Mouse (Mus musculus) cerebellum, adult 11 months (tissue): ENCODE results near the gene Pfdn5.

ENCODE experiments used
- DNase-seq: peaks from one replicate; pipeline ENCODE4 v3.0.0; 2022

Pfdn5 gene

DNA sequence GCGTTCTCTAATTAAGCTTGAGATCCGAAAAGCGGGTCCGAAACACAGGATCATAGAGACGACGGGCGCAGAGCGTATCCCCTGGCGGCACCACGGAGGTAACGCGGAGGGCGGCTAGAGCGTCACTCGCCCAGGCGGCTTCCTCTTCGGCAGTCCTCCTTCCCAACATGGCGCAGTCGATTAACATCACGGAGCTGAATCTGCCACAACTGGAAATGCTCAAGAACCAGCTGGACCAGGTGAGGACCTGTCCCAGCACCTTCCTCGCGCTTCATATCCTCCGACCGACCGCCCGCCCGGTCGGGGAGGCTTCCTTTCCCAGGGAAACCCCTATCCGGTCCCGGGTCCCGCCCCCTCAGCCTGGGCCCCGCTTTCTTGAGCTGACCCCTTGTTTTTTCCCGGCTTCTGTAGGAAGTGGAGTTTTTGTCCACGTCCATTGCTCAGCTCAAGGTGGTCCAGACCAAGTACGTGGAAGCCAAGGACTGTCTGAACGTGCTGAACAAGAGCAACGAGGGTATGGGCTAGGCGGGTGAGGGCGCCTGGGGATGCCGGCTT is at the start of gene Pfdn5:
Gene Pfdn5, plus strand, starts transcription at position 95 of the 555 bp plus-strand sequence.
- DNase-seq, result peak; percentile 83

DNA sequence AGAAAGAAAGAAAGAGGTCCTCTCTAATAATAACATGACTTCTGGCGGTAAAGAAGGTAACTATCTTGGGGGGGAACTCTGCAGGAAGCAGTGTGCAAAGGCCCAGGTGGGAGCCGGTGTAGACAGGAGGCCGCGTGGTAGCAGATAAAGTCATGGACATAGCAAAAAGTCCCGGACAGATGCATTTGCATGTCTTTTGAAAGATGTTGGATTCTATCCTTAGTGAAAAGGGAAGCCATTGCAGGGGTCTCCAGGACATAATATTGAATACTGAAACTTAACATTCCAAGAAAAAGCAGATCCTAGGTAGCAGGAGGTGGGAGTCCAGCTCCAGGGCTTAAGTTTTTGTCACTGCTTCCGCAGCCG is 47.2 kb upstream of the Pfdn5 start:
- DNase-seq, result no peak

DNA sequence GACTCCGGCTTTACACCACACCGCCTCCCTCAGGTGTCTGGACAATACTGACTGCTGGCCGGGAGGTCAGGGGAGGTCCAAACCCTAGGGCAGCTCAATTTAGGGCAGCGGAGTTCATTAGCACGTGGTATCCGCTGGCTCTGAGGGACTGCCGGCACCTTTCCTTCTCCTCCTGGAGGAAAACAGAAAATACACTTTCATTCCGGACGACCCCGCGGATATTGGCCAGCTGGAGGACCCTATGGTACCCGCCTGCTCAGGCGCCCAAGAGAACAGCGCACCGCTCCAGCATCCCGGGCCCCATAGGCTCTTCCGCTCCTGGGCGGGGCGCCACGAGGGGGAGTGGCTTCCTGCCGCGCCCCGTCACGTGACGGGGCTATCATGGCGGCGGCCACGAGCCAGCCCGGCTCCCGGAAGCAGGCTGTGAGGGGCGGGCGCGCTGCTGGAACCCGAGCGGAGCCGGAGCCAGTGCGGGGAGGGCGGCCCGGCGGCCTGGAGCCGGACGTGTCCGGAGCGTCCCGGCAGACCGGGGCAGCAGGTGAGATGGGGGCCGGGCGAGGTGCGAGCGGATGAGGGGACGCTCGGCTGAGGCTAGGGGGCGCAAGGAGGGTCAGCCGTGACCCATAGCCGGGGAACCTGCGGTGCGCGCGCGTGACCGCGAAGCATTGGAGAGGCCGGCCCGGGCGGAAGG is 46.7 kb upstream of the Pfdn5 start, which contains the start of gene Mfsd5:
Gene Mfsd5, plus strand, starts transcription at position 363 of the 691 bp plus-strand sequence.
- peak; percentile 88 for DNase-seq

DNA sequence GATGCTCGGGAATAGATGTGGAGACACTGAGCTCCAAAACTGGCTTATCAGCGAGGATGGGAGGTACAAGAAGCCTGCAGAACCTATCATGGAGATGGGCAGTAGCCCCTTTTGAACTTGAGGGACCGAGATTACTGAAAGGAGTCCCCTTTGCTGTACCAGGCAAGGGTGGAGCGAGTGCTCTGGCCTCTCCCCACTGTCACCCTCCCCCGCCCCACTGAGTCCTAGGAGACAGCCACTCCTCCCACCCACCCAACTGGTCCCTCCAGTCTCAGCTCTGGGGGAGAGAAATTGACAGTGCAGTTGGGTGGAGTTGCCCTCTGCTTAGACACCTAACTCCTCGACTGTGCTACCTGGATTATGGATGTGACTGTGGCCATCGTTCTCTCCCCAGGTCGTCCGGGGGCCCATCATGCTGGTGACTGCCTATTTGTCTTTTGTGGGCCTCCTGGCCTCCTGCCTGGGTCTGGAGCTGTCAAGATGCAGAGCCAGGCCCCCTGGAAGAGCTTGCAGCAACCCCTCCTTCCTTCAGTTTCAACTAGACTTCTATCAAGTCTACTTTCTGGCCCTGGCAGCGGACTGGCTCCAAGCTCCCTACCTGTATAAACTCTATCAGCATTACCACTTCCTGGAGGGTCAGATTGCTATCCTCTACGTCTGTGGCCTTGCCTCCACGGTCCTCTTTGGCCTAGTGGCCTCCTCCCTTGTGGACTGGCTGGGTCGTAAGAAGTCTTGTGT is 46.0 kb upstream of the Pfdn5 start:
- DNase-seq, result peak; percentile 31

DNA sequence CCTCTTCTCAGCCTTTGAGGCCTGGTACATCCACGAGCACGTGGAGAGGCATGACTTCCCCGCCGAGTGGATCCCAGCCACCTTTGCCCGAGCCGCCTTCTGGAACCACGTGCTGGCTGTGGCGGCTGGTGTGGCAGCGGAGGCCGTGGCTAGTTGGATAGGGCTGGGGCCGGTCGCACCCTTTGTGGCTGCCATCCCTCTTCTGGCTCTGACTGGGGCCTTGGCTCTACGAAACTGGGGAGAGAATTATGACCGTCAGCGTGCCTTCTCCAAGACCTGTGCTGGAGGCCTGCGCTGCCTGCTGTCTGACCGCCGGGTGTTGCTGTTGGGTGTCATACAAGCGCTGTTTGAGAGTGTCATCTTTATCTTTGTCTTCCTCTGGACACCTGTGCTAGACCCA is 45.3 kb upstream of the Pfdn5 start:
- DNase-seq, result no peak

DNA sequence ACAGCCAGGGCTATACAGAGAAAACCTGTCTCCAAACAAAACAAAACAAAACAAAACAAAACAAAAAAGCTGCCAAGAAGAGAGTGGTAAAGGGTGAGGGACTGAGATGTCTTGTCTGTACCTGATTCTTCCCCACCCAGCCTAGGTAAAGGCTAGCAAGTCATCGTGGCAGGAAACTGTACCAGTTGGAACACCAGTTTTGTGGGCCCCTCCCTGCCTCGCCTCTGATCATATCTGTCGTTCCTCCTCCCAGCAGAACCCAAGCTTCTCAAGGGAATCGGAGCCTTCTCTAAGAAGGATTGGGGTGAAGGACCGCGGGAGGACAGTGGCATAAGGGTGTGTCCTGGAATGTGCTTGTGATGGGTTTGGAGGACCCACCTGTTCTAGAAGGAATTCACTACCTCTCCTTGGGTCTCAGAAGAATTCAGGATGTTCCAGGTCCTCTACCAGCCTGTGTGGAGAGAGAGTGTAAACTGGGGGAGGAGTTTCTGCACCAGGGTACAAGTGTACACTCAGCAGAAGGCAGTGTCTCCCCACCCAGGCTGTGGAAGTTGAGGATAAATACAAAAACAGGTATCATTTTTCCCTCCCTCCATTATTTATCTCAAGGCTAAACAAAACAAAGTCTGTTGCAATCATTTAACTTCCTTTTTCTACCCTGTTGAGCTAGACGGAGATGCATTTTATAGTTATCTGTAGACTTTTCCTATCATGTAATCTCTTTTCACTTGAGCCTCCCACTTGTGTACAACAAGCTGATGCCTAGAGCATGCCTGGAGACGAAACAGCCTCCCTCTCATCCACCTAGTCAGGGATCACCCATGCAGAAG is 43.2 kb upstream of the Pfdn5 start:
- no peak for DNase-seq

DNA sequence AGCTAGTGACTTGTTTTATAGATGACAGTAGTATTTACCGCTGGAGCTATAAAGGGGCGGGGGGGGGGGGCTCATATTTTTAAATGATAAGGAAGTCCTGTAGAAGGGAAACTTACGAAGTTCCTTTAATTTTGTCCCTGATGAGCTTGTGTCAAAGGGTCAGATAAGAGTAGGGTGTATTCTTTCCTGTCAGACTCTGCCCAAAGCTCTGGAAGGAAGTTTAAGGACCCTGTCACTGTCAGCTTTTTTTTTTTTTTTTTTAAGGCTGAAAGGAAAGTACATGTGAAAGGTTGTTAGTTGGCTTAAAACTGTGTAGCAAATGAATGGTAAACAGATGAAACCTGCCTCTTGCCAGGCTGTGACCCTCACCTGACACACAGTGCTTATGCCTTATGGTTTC is 42.3 kb upstream of the Pfdn5 start:
- DNase-seq, result no peak

DNA sequence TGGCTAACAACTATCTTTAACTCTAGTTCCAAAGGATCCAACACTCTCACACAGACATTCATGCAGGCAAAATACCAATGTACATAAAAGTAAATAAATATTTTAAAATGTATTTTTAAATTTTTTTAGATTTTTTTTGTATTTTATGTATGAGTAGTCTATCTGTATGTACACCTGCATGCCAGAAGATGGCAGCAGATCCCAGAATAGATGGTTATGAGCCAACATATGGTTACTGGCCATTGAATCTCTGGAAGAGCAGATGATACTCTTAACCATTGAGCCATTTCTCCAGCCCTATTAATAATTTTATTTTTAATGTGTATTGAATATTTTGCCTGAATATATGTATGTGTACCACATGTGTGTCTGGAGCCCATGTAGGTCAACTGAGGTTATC is 38.5 kb upstream of the Pfdn5 start:
- DNase-seq, result no peak

DNA sequence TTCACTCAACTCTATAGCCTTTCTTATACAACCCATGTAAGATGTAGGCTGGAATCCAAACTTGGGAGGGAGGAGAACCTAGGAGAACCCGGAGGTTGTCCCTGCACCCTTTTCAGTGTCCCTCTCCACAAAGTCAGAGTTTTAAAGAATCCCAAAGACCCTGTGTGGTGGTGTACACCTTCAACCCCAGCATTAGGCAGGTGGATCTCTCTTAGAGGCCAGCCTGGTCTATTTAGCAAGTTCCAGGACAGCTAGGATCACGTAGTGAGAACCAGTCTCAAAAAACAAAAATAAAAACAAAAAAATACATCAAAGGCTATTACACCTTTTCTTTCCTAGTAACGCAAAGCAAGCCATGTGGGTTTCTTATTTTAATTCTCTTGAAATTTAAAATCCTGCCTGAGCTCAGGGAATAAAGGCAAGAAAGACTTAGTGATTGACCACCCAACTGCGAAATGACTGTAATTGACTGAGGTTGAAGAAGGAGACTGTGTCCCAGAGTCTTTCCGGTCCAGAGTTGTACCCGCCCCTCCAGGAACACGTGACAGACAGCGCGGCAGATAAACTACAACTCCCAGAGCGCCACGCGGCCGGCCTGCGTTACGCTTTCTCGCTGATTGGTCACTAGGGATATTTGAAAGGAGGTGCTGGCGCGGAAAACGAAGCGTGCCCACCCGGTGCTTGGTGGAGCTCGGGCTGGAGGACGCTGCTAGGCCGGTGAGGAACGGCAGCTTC is 30.1 kb upstream of the Pfdn5 start, which contains the start of gene Espl1:
Gene Espl1, plus strand, starts transcription at position 634 of the 735 bp plus-strand sequence.
- peak; percentile 86 for DNase-seq

DNA sequence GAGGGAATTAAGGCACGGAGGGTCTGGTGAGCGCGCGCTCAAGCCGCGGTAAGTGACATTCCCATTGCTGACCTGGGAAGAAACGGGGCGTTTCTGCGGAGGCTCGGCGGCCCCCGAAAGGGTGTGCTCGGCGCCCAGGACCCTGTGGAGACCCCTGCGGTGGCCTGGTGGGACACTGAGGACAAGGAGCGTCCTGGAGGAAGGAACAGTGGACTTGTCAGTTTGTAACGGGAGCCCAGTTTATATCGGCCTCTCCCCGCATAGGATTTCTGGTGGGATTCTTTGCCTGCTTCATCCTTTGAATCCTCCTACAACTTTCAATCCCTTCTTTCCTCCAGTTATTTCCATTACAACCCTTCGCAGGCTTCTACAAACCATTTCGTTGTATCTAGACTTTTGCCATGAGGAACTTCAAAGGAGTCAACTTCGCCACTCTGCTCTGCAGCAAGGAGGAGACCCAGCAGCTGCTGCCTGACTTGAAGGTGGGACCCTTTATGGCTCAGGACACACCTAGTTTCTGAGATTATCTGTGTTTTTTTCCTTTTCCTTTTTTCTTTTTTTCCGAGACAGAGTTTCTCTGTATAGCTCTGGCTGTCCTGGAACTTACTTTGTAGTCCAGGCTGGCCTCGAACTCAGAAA is 29.4 kb upstream of the Pfdn5 start:
- DNase-seq, result no peak

DNA sequence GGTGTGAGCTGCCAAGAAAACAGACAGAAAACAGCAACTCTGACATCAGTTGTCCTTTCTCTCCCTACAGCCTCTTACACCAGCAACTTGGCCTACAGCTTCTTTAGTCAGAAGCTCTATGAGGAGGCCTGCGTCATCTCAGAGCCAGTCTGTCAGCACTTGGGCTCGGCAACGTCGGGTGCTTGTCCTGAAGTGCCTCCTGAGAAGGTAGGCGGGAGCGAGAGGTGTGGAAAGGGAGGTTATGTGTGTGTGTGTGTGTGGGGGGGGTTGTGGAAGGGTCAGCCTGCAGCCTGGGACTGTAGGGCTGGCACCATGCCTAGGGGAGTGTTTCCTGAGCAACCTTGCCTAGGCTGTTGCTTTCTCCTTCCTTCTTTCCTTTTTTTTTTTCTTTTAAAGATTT is 23.4 kb upstream of the Pfdn5 start:
- no peak for DNase-seq

DNA sequence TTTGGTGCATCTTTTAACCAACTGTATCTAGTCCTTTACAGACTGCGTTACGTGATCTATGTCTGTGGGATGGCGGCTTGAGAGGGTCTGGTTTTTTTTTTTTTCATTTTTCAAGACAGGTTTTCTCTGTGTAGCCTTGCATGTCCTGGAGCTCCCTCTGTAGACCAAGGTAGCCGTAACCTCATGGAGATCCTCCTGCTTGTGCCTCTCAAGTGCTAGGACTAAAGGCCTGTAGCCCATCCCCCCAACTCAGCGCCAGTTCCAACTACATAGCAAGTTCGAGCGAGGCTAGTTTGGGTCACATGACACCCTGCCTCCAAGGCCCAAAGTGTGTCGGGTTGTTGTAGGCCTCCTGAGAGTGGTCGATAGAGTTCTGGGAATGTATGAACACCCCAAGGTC is 17.2 kb upstream of the Pfdn5 start:
- DNase-seq, result no peak

DNA sequence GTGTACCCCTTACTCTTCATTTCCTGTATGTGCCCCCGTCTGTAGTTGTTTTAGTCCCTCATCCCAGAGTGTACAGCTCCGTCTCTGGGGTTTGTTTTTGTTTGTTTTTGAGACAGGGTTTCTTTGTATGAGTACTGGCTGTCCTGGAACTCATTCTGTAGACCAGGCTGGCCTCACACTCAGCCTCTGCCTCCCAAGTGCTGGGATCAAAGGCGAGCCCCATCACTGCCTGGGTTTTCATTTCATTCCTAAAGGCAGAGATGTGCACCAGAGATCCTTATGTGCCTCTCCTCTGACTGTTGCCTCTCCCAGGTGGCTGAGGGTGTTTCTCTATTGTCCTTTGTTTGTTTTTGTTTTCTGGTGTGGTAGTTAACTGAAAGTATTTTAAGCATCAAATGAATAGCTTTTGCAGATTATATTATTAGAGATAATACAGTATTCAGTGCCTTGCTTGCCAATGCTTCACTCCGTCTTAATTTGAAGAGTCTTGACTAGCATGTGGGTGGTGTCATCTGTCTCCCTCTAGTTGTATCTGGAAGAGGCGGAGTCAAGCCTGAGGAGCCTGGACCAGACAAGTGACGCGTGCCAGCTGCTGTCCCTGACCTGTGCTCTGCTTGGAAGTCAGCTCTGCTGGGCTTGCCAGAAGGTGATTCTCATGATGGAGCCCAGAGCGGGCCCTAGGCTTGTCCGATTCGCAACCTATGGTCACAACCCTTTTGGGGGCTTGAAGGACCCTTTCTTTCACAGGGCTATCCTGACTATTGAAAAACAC is 15.7 kb upstream of the Pfdn5 start:
- DNase-seq, result no peak

DNA sequence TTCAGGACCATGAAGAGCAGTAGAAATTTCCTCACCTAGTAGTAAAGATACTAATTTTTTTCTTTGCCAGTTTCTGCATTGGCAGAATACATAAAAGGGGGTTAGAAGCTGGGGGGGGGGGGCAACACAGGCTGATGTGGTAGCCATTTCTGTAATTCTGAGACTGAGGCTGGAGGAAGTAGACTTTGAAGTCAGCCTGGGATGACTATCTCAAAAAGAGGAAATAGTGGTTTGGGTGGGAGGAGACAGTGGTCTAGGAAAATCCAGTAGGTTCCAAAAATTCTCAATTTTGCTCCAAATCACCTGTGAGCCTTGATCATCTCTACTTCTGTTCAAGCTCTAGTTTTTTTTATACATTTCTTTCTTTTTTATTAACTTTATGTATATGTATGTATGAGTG is 14.4 kb upstream of the Pfdn5 start:
- DNase-seq, result no peak

DNA sequence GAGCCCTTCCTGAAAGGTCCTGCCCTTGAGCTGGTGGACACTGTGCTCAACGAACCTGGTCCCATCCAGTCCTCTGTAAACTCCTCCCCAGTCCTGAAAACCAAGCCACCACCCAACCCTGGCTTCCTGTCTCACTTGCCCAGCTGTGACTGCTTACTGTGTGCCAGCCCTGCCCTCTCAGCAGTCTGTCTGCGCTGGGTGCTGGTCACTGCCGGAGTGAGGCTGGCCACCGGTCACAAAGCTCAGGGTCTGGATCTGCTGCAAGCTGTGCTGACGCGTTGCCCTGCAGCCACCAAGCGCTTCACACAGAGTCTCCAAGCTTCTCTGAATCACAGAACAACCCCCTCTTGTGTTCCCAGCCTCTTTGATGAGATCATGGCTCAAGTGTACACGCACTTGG is 10.6 kb upstream of the Pfdn5 start:
- no peak for DNase-seq

DNA sequence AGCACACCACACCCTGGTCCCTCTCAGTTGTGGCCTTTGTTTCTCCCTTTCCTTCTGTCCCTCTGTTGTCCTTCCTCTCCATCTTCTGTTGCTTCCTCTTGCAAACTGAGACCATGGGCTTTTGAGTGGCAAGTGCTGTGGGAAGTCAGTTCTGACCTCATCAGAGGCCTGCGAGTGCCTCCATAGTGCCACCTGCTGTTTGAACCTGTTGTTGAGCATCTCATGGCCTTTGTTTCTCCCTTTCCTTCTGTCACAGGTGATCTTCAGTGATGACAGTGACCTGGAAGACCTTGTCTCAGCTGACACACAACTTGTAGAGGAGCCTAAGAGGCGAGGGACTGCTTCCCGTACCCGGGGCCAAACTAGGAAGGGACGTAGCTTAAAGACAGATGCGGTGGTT is 9.7 kb upstream of the Pfdn5 start:
- peak; percentile 48 for DNase-seq

DNA sequence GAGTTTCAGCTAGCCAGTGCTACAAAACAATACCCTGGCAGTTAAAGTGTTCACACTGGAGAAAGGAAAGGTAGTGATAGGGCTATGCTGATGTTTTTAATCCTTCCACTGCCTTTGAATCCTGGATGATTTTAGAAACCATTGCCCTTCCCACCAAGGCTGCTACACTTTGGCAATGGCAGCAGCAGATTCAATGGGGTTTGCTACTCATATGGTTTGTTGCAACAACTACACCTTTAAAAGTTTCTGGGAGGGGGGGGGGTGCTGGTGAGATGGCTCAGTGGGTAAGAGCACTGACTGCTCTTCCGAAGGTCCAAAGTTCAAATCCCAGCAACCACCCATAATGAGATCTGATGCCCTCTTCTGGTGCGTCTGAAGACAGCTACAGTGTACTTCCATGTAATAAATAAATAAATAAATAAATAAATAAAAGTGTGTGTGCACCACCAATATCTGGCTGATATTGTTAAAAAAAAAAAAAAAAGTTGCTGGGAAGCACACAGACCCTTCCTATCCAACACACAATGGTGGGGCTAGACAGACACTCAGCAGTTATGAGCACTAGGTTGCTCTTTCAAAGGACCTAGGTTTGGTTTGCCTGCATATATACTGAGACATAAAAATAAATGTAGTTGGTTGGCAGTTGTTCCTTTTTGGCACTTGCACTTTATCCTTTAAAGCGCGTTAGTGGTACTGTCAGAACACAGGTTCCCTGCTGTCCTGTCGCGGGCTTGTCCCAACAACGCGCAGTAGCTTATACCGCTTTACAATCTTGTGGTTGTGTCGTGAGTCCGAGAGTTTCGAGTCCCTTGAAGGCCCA is 1.1 kb upstream of the Pfdn5 start:
- no peak for DNase-seq

DNA sequence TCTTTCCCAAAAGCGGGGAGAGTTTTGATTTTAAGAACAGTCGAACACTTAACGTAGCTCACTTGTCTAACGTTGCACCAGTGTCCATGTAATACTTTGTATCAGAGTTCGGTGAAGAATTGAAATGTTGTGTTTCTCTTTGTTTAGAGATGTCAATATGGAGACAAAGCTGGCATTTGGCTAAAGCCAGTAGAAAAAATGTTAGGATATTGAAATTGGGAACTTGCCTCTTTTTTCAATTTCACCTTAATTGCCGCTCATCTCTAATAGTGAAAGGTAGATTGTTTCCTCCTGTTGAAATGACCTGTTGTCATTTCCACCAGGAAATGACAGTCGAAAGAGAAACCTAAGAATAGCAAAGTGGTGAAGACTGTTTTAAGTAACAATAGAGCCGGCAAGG is 976 bp downstream of the Pfdn5 start:
- no peak for DNase-seq

DNA sequence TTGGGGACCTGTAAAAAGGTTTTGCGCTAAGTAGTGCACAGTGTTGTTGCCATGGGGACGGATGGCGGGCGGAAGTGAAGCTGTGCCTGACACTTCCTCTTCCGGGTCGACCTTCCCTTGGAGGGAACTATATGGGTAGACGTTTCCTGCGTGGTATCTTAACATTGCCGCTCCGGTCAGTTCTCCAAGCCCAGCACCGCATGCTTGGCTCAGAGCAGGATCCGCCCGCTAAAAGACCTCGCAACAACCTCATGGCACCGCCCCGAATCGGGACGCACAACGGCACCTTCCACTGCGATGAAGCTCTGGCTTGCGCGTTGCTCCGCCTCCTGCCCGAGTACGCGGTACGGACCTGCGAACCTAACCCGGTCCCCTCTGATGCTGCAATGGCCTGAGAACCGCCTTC is 5.7 kb downstream of the Pfdn5 start, which contains the start of gene Myg1:
Gene Myg1, plus strand, starts transcription at position 100 of the 406 bp plus-strand sequence.
- peak; percentile 69 for DNase-seq

DNA sequence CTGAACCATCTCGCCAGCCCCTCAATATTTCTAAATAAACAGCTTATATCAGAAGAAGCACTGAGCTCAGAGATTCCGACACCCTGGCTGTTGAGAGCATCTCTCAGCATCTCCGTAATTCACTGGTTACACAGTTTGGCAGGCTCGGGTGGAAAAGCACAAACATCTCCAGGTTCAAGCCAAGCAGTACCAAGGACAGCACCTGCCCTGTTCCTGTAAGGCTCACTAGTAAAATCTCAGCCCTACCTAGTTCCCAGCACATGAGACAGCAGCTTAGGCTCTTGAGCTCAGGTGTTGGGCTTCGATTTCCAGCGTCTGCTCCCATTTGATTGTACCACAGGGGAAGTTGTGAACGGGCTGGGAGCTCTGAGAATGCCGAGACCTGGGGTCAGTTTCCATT is 9.3 kb downstream of the Pfdn5 start:
- DNase-seq, result no peak
